Mouse (Mus musculus) olfactory bulb, adult 2 months (tissue): ENCODE results near the gene Sel1l2. TPM values are rescaled to one million over a fixed set of nuclear protein-coding genes. Genes with fewer than 3 reads are reported as not detected.

Experiments
- H3K27ac ChIP-seq: fragments of 200-500 bp; 2 replicates; pipeline ENCODE4 v1.5.1; 2012; ENCODE audit warnings: low read depth, low read length; ENCODE audit not compliant: insufficient read depth
- H3K4me1 ChIP-seq: fragments of 200-500 bp; 2 replicates; pipeline ENCODE4 v1.6.1; 2012; ENCODE audit warnings: low read length; ENCODE audit not compliant: control insufficient read depth, insufficient read depth
- H3K4me3 ChIP-seq: fragments of 200-500 bp; 2 replicates; pipeline ENCODE4 v1.5.1; 2012; ENCODE audit warnings: mild to moderate bottlenecking, low read depth, low read length, moderate library complexity; ENCODE audit not compliant: insufficient read depth
- CTCF ChIP-seq: fragments of 200-500 bp; IDR thresholded peaks from 2 replicates; pipeline ENCODE4 v1.5.1; 2012; ENCODE audit warnings: low read depth, mild to moderate bottlenecking, low read length, moderate library complexity; ENCODE audit not compliant: insufficient read depth
- POLR2A ChIP-seq: fragments of 200-500 bp; IDR thresholded peaks from 2 replicates; pipeline ENCODE4 v1.6.1; 2012; ENCODE audit warnings: mild to moderate bottlenecking, low read depth, low read length, moderate library complexity; ENCODE audit not compliant: insufficient read depth
- WGBS: fragments of 180-500 bp; shearing (Covaris S2); methylation state at CpG from one replicate; pipeline ENCODE4 v1.1.7; 2018; 5-methylcytosine and 5-hydroxymethylcytosine counted together
- polyA plus RNA-seq: library from polyadenylated mRNA; stranded (reverse); fragments of >200 nt; gene quantifications from 2 replicates; pipeline ENCODE4 v1.2.4, GENCODE M21; 2012; ENCODE audit warnings: low replicate concordance; ENCODE audit not compliant: missing spikeins, insufficient read depth, insufficient read length

Sel1l2 gene
- not detected in 2 replicates for polyA plus RNA-seq

GRCm38 (mm10) chr2:140389525-140389924 lies at the start of gene Sel1l2:
TSS of gene Sel1l2 (minus strand) at chr2:140389706.
- Histone ChIP-seq H3K4me3 (no peak within 1 kb of the TSS), H3K27ac (no peak within 1 kb of the TSS), H3K4me1 (no peaks in the 10 kb centered on the region)
- no peak for TF ChIP-seq POLR2A
- no peak for TF ChIP-seq CTCF
- WGBS = 47% methylated on average over 4 of the region's 4 CpGs

DNA sequence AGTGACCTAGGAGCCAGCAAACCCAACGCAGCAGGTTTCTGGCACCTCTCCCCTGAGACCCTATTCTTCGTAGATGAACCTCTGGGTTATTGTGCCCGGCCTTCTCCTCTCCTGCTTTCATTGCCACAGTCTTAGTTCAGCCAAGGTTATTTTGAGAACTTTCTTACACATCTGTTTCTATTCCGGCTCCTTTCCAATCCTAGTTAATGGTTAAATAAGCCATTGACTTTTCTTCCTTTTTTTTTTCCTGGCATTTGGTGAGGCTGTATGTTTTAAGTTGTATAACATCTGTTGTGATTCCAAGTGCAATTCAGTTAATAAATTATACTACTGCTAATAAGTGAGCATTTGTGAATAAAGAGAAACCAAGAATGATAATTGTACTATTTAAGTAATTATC lies 49.6 kb upstream of the Sel1l2 start:
- TF ChIP-seq CTCF (no peak), POLR2A (no peak)
- H3K4me1 ChIP-seq = no peaks in the 10 kb centered on the region
- 62% methylated on average over 4 of the region's 4 CpGs for WGBS

DNA sequence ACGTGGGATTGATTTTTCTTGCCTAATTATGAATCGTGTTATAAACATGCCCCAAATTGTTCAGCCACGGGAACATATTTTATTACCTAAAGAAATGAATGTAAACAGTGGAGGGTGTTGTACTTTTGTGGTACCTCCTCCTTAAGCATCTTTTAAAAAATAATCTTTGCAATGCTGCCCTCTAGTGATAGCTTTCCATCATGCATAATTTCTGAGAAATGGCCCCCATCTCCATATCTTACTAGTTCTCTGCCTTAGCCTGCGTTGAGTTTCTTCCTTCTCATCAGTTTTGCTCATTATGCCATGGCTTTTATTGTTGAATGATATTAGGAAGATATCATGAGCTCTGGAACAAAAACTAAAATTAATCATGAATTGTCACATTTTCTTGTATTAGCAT lies 37.8 kb upstream of the Sel1l2 start:
- TF ChIP-seq CTCF (no peak), POLR2A (no peak)
- 15% methylated on average over 4 of the region's 4 CpGs for WGBS
- Histone ChIP-seq H3K4me3 (no peak overlapping the region), H3K27ac (no peak overlapping the region), H3K4me1 (no peaks in the 10 kb centered on the region)

More for the DNA sequence above, 49.6 kb upstream of the Sel1l2 start:
- no peak overlapping the region for H3K27ac ChIP-seq
- H3K4me3 ChIP-seq = no peak overlapping the region

- TF ChIP-seq POLR2A (no peak), CTCF (no peak)
- Histone ChIP-seq H3K4me3 (no peak overlapping the region), H3K27ac (no peak overlapping the region), H3K4me1 (no peaks in the 10 kb centered on the region)
These were observed 36.3 kb upstream of the Sel1l2 start for GRCm38 (mm10) chr2:140425844-140426243.

GRCm38 (mm10) chr2:140395744-140396231 lies 6.3 kb upstream of the Sel1l2 start:
- H3K4me3 ChIP-seq = peak overlapping the region; percentile 84
- TF ChIP-seq POLR2A (no peak), CTCF (no peak)
- H3K4me1 ChIP-seq = no peaks in the 10 kb centered on the region
- under 1% methylated on average over 47 of the region's 58 CpGs for WGBS
- H3K27ac ChIP-seq = no peak overlapping the region

DNA sequence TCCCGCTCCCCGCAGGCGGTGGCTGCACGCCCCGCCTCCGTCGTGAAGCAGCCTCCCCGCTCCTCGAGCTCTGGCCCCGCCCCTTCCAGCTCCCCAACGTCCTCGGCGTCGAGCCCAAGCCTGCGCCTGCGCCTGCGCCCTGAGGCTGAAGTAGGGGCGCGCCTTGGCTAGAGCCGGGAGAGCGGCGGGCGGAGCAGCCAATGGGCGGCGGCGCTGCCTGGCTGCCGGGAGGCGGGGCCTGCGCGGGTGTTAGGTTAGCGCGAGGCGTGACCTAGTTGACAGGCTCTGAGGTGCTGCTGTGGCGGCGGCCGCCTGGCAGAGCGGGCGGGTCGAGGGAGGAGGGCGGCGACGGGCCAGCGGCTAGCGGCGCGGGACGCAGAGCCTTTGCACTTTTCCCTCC lies 5.7 kb upstream of the Sel1l2 start, which contains the start of gene Macrod2:
Macrod2 (plus strand) TSS at position 131 of the 400 bp plus-strand sequence.
- TF ChIP-seq POLR2A (peak; percentile 78), CTCF (no peak)

DNA sequence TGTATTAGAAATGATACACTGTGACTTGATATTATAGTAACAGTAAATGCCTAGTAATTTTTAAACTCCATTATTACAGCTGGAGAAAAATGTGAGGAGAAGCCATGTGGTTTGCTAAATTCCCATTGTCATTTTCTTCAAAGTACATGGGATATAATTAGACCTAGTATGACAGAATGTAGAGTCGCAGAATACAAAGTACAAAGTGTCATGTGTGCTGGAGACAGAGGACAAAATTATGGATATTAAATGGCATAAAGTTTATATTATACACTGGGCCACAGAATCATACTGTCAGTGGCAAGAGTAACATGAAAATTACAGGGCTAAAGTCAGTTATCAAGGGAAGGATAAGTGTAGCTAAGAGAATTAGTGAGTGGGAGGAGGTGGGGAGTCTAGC lies 24.7 kb downstream of the Sel1l2 start:
- TF ChIP-seq CTCF (no peak), POLR2A (no peak)
- Histone ChIP-seq H3K27ac (no peak overlapping the region), H3K4me3 (no peak overlapping the region), H3K4me1 (no peaks in the 10 kb centered on the region)
- WGBS = 31% methylated on average over 1 of the region's 1 CpGs

More for the DNA sequence above, 5.7 kb upstream of the Sel1l2 start, which contains the start of gene Macrod2:
- peak within 1 kb of the TSS; percentile 84 for H3K4me3 ChIP-seq
- no peak within 1 kb of the TSS for H3K27ac ChIP-seq
- WGBS = under 1% methylated on average over 47 of the region's 47 CpGs
- no peaks in the 10 kb centered on the region for H3K4me1 ChIP-seq

- TF ChIP-seq POLR2A = no peak
- no peak for TF ChIP-seq CTCF
- 80% methylated on average over 2 of the region's 2 CpGs for WGBS
- Histone ChIP-seq H3K4me1 (no peaks in the 10 kb centered on the region), H3K27ac (no peak overlapping the region), H3K4me3 (no peak overlapping the region)
These were observed 29.6 kb downstream of the Sel1l2 start for GRCm38 (mm10) chr2:140359905-140360304.

- WGBS = 90% methylated on average over 7 of the region's 7 CpGs
- no peak overlapping the region for H3K4me3 ChIP-seq
- TF ChIP-seq CTCF (no peak), POLR2A (no peak)
- H3K4me1 ChIP-seq = no peaks in the 10 kb centered on the region
- H3K27ac ChIP-seq = no peak overlapping the region
These were observed 47.1 kb downstream of the Sel1l2 start for GRCm38 (mm10) chr2:140342394-140342793.
